Mouse (Mus musculus) heart, embryonic 13.5 days (tissue): Measurements from ENCODE around the gene Maco1. TPM values are rescaled to one million over a fixed set of nuclear protein-coding genes. Genes with fewer than 3 reads are reported as not detected.

Source experiments
- ATAC-seq: fragments of 200-750 bp; cut with Nextera tagmentation; 2 replicates; pipeline ENCODE4 v1.8.0; 2017; ENCODE audit warnings: moderate TSS enrichment; ENCODE audit not compliant: insufficient number of reproducible peaks, low FRiP score, low TSS enrichment; ENCODE audit errors: extremely low read depth
- H3K27ac ChIP-seq: fragments of 300-500 bp; sonication (generic); replicated peaks from 2 replicates; pipeline ENCODE4 v1.5.1; 2015; ENCODE audit warnings: moderate library complexity, mild to moderate bottlenecking, inconsistent platforms
- H3K27me3 ChIP-seq: fragments of 300-500 bp; sonication (generic); replicated peaks from 2 replicates; pipeline ENCODE4 v1.6.1; 2015; ENCODE audit warnings: mild to moderate bottlenecking, inconsistent platforms
- H3K36me3 ChIP-seq: fragments of 300-500 bp; sonication (generic); 2 replicates; pipeline ENCODE4 v1.6.1; 2015; ENCODE audit warnings: mild to moderate bottlenecking, inconsistent platforms
- H3K4me1 ChIP-seq: fragments of 300-500 bp; sonication (generic); 2 replicates; pipeline ENCODE4 v1.6.1; 2015; ENCODE audit warnings: inconsistent platforms
- H3K4me2 ChIP-seq: fragments of 300-500 bp; sonication (generic); 2 replicates; pipeline ENCODE4 v1.6.1; 2015; ENCODE audit warnings: inconsistent platforms, mild to moderate bottlenecking, moderate library complexity
- H3K4me3 ChIP-seq: fragments of 300-500 bp; sonication (generic); 2 replicates; pipeline ENCODE4 v1.5.1; 2015; ENCODE audit warnings: moderate library complexity, mild to moderate bottlenecking, inconsistent platforms
- H3K9ac ChIP-seq: fragments of 300-500 bp; sonication (generic); 2 replicates; pipeline ENCODE4 v1.6.1; 2015; ENCODE audit warnings: inconsistent platforms, mild to moderate bottlenecking, moderate library complexity
- H3K9me3 ChIP-seq: fragments of 300-500 bp; sonication (generic); 2 replicates; pipeline ENCODE4 v1.6.1; 2016; ENCODE audit warnings: inconsistent platforms
- WGBS: fragments of 180-500 bp; shearing (Covaris S2); methylation state at CpG from one replicate; pipeline ENCODE4 v1.1.7; 2015; ENCODE audit warnings: mixed read lengths; 5-methylcytosine and 5-hydroxymethylcytosine counted together
- polyA plus RNA-seq: library from polyadenylated mRNA; unstranded; fragments of >200 nt; fragmentation: Nextera tagmentation; extraction: Ambion mirVana; gene quantifications from 2 replicates; pipeline ENCODE4 v1.2.1, GENCODE M21; 2015

The Maco1 gene
- polyA plus RNA-seq, 1 experiment from 2014 or later = 25.0 TPM

DNA sequence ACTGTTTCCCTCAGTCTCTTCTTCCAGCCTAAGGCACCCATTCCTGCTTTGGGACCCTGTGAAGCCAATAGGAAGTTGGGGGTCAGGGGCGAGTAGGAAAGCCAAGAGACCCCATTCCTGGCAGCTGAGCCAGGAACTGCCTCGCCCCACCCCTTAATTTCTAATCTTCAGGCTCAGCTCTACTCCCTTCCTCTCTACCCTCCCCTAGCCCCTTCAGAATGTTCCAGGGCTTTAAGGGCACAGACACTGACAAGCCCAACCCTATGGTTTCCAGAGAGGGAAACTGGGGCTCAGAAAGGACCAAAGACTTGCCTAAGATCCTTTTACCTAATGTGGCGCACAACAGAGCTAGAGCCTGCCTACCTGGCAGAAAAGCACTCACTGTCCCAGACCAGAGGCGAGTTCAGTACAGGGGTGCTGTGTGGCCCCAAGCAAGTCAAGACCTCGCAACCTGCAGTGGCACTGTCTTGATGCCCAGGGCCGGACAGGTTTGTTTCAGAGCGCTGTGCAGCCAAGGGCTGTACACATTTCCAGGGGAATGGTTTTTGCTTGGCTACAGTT is 16.8 kb upstream of the Maco1 start:
- ATAC-seq = no peak
- no peaks in the 10 kb centered on the region for H3K36me3 ChIP-seq
- H3K27ac ChIP-seq = 0 out of 2 replicates have a peak overlapping the region, but pooled peaks have one; percentile 57
- peak overlapping the region; percentile 58 for H3K9ac ChIP-seq
- H3K4me1 ChIP-seq = peaks cover 21% of the 10 kb centered on the region
- peaks cover 39% of the 10 kb centered on the region for H3K27me3 ChIP-seq
- H3K4me2 ChIP-seq = peak overlapping the region; percentile 64
- no peaks in the 10 kb centered on the region for H3K9me3 ChIP-seq
- H3K4me3 ChIP-seq = peak overlapping the region; percentile 37
- 53% methylated on average over 7 of the region's 7 CpGs for WGBS

DNA sequence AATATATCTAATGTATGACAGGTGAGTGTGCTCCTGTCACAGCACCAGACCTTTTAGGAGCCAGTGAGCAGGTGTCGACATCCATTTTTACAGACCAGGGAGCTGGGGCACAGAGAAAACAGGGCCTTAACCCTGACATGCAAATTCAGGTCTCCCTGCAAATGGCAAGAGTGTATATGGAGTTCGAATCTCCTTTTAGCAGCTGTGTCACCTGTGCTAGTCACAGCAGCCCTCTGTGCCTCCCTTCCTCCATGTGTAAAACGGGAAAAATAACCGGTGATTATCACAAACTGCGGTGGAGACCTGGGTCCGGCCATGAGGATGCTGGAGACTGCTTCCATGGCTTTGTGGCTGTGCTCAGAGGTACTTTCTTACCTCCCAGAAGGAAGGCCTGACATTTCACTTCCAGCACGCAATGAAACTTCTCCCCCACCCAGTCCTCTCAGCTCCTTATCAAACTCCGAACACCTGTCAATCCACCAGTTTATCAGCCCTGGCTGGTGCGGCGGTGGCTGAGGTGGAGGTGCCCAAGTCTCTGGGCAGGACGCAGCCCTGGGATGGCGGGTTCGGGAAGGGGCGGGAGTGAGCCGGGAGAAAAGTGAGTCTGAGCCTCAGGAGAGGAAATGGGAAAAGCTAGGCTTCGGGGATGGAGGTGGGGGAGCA is 16.1 kb upstream of the Maco1 start:
- H3K4me3 ChIP-seq = peak overlapping the region; percentile 37
- no peaks in the 10 kb centered on the region for H3K9me3 ChIP-seq
- 6% methylated on average over 16 of the region's 16 CpGs for WGBS
- H3K36me3 ChIP-seq = no peaks in the 10 kb centered on the region
- H3K9ac ChIP-seq = peak overlapping the region; percentile 58
- ATAC-seq = peak; percentile 48
- peak overlapping the region; percentile 64 for H3K4me2 ChIP-seq
- H3K4me1 ChIP-seq = peaks cover 25% of the 10 kb centered on the region
- peak overlapping the region; percentile 57 for H3K27ac ChIP-seq
- H3K27me3 ChIP-seq = peaks cover 39% of the 10 kb centered on the region

DNA sequence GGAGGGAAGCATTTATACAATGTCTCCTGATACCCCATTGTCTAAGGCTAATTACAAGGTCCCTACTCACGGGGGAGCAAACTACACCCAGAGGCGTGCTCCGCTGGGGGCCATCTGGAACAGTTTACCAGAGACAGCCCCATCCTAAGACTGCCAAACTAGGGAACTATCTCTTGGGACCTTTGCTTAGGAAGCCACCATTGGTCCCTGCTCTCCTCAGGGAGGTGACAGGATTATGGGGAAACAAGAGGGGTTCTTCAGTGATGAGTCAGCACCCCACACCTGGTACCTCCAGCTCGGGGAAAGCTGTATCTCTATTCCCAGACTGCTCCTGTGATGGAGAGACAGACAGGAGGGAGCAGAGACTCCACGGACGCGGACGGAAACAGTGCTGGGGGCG is 15.3 kb upstream of the Maco1 start:
- H3K27ac ChIP-seq = peak overlapping the region; percentile 57; the same call in 1 of the 2 replicates

DNA sequence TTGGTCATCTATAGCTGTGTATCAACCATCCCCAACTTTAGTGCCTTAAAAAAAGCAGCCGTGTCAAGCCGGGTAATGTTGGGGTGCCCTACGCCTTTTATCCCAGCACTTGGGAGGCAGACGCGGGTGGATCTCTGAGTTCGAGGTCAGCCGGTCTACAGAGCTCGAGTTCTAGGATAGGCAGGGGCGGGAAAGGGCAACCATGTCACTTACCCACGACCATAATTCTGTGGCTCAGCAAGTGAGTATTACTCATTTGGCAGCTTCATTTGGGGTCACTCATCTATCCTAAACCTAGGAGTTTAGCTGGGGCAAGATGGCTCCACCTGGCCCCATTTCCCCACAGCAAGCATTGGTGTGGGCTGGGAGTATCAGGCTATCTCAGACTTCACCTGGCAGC is 14.9 kb upstream of the Maco1 start:
- H3K27me3 ChIP-seq = peaks cover 39% of the 10 kb centered on the region
- no peaks in the 10 kb centered on the region for H3K36me3 ChIP-seq
- no peak overlapping the region for H3K9ac ChIP-seq
- H3K9me3 ChIP-seq = no peaks in the 10 kb centered on the region
- WGBS = 82% methylated on average over 10 of the region's 10 CpGs
- 0 out of 2 replicates have a peak overlapping the region, but pooled peaks have one; percentile 57 for H3K27ac ChIP-seq
- peak overlapping the region; percentile 11; the same call in 1 of the 2 replicates for H3K4me3 ChIP-seq
- no peak for ATAC-seq
- H3K4me1 ChIP-seq = peaks cover 29% of the 10 kb centered on the region
- H3K4me2 ChIP-seq = peak overlapping the region; percentile 64

More for the DNA sequence above, 15.3 kb upstream of the Maco1 start:
- peak overlapping the region; percentile 37 for H3K4me3 ChIP-seq
- 19% methylated on average over 9 of the region's 9 CpGs for WGBS
- H3K27me3 ChIP-seq = peaks cover 39% of the 10 kb centered on the region
- 0 out of 2 replicates have a peak overlapping the region, but pooled peaks have one; percentile 58 for H3K9ac ChIP-seq
- peaks cover 29% of the 10 kb centered on the region for H3K4me1 ChIP-seq
- ATAC-seq = no peak
- H3K9me3 ChIP-seq = no peaks in the 10 kb centered on the region
- H3K4me2 ChIP-seq = peak overlapping the region; percentile 64
- H3K36me3 ChIP-seq = no peaks in the 10 kb centered on the region

DNA sequence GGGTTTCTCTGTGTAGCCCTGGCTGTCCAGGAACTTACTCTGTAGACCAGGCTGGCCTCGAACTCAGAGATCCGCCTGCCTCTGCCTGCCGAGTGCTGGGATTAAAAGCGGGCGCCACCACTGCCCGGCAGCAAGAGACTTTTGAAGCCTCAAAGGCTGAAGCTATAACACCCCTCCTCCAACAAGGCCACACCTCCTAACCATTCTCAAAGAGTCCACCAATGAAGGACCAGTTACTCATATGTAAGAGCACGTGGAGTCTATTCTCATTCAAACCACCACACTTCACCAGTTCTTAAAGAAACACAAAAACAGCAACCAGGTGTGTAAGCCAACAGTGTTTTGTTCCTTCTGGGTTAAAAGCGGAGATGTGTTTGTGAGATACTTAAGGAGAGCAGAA is 14.5 kb upstream of the Maco1 start:
- no peak for ATAC-seq
- peak overlapping the region; percentile 64 for H3K4me2 ChIP-seq
- H3K27ac ChIP-seq = no peak overlapping the region

DNA sequence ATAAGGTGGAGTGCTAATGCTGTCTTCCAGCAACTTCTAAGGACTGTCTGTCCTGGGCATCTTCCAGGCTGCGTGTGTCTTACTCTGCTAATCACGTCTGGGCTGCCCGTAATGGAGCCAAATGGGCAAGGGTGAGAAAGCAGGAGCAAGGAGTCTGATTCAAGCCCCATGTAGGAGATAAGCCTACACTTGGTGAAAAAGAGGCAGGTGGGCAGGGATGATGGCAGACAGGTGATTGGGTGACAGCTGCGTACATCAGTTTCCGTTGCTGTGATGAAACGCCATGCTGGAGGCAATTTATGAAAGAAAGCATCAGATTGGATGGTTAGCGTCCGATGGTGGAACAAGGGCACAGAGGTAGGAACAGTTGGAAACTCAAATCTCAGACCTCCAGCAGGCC is 14.1 kb upstream of the Maco1 start:
- Histone ChIP-seq H3K9ac (no peak overlapping the region), H3K9me3 (no peaks in the 10 kb centered on the region), H3K4me3 (peak overlapping the region; percentile 9; the same call in 1 of the 2 replicates), H3K4me2 (peak overlapping the region; percentile 64), H3K4me1 (peaks cover 29% of the 10 kb centered on the region), H3K27ac (no peak overlapping the region), H3K27me3 (peaks cover 37% of the 10 kb centered on the region), H3K36me3 (no peaks in the 10 kb centered on the region)
- no peak for ATAC-seq
- 87% methylated on average over 8 of the region's 8 CpGs for WGBS

More for the DNA sequence above, 14.5 kb upstream of the Maco1 start:
- no peaks in the 10 kb centered on the region for H3K36me3 ChIP-seq
- no peaks in the 10 kb centered on the region for H3K9me3 ChIP-seq
- H3K4me1 ChIP-seq = peaks cover 29% of the 10 kb centered on the region
- peaks cover 39% of the 10 kb centered on the region for H3K27me3 ChIP-seq
- H3K4me3 ChIP-seq = no peak overlapping the region
- 81% methylated on average over 8 of the region's 8 CpGs for WGBS
- no peak overlapping the region for H3K9ac ChIP-seq

DNA sequence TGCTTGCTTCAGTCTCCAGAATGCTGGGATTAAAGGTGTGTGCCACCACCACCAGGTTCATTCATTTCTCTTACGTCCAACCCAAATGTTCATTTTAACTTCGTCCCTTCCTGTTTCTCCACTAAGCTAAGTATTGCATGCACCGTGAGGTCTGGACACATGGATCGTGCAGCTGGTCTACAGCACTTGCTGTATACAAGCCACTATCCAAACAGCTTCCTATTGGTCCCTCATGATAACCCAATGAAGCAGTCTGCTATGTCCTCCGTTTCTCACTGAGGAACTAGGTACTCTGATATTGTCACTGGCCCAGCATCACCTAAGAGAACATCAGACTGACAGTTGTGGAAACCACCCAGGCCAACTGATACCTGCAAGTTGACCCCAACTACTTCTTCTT is 12.6 kb upstream of the Maco1 start:
- Histone ChIP-seq H3K27ac (0 out of 2 replicates have a peak overlapping the region, but pooled peaks have one; percentile 12), H3K27me3 (peaks cover 37% of the 10 kb centered on the region), H3K9me3 (no peaks in the 10 kb centered on the region), H3K36me3 (no peaks in the 10 kb centered on the region), H3K4me2 (peak overlapping the region; percentile 64), H3K9ac (no peak overlapping the region; the same call in 1 of the 2 replicates), H3K4me1 (peaks cover 29% of the 10 kb centered on the region), H3K4me3 (peak overlapping the region; percentile 35)
- 79% methylated on average over 5 of the region's 5 CpGs for WGBS
- no peak for ATAC-seq

DNA sequence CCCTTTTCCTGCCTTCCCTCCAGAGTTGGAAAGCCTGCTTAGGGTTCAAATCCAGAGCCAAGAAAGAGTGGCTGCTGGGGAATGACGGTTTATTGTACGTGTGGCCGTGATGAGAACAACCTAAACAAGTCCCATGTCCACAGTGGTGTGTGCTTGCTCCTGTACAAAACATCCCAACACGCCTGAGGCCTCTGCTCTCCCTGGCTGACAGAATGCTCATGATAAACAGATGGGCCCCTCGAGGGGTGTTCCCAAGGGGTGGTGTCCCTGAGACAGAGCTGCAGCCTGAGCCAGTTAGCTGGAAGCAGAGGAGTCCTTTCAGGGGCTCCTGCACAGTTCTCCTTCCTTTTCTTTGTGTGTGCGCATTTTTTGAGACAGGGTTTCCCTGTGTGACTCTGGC is 12.2 kb upstream of the Maco1 start:
- ATAC-seq = no peak
- peaks cover 34% of the 10 kb centered on the region for H3K27me3 ChIP-seq
- peak overlapping the region; percentile 35 for H3K4me3 ChIP-seq
- H3K9ac ChIP-seq = peak overlapping the region; percentile 11; the same call in 1 of the 2 replicates
- peak overlapping the region; percentile 52; the same call in 1 of the 2 replicates for H3K27ac ChIP-seq
- H3K4me1 ChIP-seq = peaks cover 26% of the 10 kb centered on the region
- H3K36me3 ChIP-seq = no peaks in the 10 kb centered on the region
- no peaks in the 10 kb centered on the region for H3K9me3 ChIP-seq
- peak overlapping the region; percentile 64 for H3K4me2 ChIP-seq
- WGBS = 61% methylated on average over 6 of the region's 6 CpGs

DNA sequence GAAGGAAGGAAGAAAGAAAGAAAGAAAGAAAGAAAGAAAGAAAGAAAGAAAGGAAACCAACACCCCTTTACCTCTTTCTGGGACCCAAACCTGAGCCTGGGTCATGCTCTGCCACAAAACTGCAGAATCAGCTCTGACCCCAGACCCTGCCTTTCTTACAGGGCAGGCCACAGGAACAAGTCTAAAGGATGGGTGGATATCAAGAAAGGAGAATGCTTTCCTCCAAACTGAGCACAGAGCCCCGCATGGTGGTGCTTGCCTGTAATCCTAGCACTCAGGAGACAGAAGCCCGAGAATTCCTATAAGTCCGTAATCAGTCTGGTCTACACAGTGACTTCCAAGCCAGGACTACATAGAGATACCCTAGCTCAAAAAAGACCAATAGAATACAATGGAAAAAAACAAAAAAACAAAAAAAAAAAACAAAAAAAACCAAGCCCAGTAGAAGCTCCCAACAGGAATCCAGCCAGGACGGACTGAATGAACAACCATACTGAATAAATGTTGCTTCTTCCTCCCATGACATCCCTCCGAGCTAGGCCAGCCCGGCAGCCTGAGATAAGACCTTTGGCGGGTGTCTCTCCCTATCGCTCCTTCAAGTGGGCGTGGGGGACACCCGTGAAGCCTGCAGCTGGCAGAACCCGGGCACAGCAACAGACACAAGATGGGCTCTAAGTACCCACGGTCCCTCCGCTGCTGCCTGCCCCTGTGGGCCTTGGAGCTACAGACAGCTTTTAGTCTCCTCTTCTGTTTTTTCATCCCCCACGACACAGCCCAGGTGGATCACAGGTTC is 11.0 kb upstream of the Maco1 start, which contains the start of gene Rhd:
Gene Rhd (plus strand): TSS at position 600 of the 793 bp plus-strand sequence.
- peak within 1 kb of the TSS; percentile 25; the same call in 1 of the 2 replicates for H3K9ac ChIP-seq
- WGBS = 33% methylated on average over 14 of the region's 14 CpGs
- peak within 1 kb of the TSS; percentile 52 for H3K27ac ChIP-seq
- ATAC-seq = peak; percentile 14; the same call in 1 of the 2 replicates
- peaks cover 23% of the 10 kb centered on the region for H3K27me3 ChIP-seq
- no peaks in the 10 kb centered on the region for H3K36me3 ChIP-seq
- H3K4me2 ChIP-seq = peak within 1 kb of the TSS; percentile 64
- no peaks in the 10 kb centered on the region for H3K9me3 ChIP-seq
- peaks cover 14% of the 10 kb centered on the region for H3K4me1 ChIP-seq
- H3K4me3 ChIP-seq = peak within 1 kb of the TSS; percentile 35

DNA sequence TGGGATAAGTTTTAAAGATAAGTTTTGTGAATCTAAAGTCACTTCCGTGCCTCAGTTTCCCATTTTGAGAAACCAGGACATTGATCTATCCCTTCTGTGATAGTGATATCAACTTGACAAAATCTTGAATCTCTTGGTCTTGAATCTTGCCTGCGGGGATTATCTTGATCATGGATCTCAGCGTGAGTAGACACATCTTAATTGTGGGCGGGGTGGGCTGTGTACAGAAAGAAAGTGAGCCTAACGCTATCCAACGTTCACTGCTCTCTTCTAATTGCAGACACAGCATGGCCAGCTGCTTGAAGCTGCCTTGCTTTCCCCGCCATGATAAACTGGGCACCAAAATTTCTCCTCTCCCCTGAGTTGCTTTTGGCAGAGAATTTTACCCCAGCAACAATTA is 9.9 kb upstream of the Maco1 start:
- no peak overlapping the region for H3K4me3 ChIP-seq
- H3K9me3 ChIP-seq = no peaks in the 10 kb centered on the region
- H3K4me1 ChIP-seq = peaks cover 11% of the 10 kb centered on the region; the same call in 1 of the 2 replicates
- H3K9ac ChIP-seq = no peak overlapping the region
- H3K27me3 ChIP-seq = peaks cover 15% of the 10 kb centered on the region
- ATAC-seq = no peak
- no peak overlapping the region for H3K27ac ChIP-seq
- H3K36me3 ChIP-seq = no peaks in the 10 kb centered on the region
- 78% methylated on average over 7 of the region's 7 CpGs for WGBS
- H3K4me2 ChIP-seq = no peak overlapping the region

DNA sequence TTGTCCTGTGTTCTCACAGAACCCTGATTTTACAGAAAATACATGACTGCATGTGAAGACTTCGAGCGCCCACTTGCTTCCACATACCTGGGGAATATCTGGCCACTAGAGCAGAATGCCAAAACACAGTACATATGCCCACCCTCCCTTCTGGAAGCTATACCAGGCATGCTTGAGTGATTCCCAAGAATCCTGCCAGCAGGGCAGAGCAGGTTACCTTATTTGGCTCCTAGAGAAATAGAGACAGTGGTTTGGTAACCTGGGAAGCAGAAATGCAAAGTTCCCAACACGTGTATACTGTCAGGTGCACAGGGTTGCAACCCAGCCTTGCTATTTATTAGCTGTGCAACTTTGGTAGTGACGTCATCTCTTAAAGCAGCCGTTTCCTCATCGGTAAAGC is 8.7 kb upstream of the Maco1 start:
- no peaks in the 10 kb centered on the region for H3K36me3 ChIP-seq
- 72% methylated on average over 6 of the region's 6 CpGs for WGBS
- H3K4me3 ChIP-seq = no peak overlapping the region
- H3K9ac ChIP-seq = no peak overlapping the region
- H3K4me2 ChIP-seq = no peak overlapping the region
- peaks cover 11% of the 10 kb centered on the region; the same call in 1 of the 2 replicates for H3K4me1 ChIP-seq
- H3K27ac ChIP-seq = no peak overlapping the region
- H3K27me3 ChIP-seq = 0 out of 2 replicates have a peak, but pooled peaks cover 8% of the 10 kb centered on the region
- H3K9me3 ChIP-seq = no peaks in the 10 kb centered on the region
- ATAC-seq = no peak
